Mouse (Mus musculus): ENCODE measurements at regions not wholly inside any gene's neighbourhood (a gene's known extent, or its start where the extent isn't known, plus 50 kb on each side); places are given as distances from the start of the nearest gene placed in this dataset.

DNA sequence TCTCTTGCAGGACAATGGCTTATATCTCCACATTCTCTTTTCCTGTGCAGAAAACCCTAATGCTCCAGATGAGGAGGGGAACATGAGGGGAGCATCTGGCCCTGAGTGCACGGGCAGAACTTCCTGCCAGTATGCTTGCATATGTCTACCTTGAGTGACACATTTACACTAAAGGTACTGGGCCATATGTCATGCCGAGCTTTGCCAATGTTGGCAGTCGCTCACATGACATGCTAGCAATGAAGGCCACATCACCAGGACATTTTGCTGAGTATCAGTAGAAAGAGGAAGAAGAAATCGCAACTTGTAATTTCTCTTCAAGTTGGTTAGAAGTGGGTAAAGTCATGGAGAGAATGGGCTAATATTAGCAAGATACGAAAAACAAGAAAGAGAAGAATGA lies 91.2 kb upstream of the Tbx18 start:
- Histone ChIP-seq H3K9me3 (replicated peaks; ENCODE audit: insufficient read depth, low read length) (no peaks in the 10 kb centered on the region), H3K36me3 (ENCODE audit: control insufficient read depth in 1 of 2, insufficient read depth in 2 of 2, low read length in 2 of 2) (no peaks in the 10 kb centered on the region), H3K27ac (ENCODE audit: control insufficient read depth, low read depth, low read length) (no peak overlapping the region), H3K79me2 (ENCODE audit: control insufficient read depth, insufficient read depth, low read length, poor library complexity) (no peaks in the 10 kb centered on the region), H3K4me1 (ENCODE audit: control insufficient read depth in 1 of 2, insufficient read depth in 2 of 2, low read length in 2 of 2) (no peaks in the 10 kb centered on the region), H3K27me3 (ENCODE audit: control insufficient read depth in 1 of 2, insufficient read depth in 2 of 2, low read length in 2 of 2) (no peaks in the 10 kb centered on the region), H3K9ac (ENCODE audit: control insufficient read depth, low read depth, low read length, poor library complexity, severe bottlenecking) (no peak overlapping the region), H3K4me3 (ENCODE audit: control insufficient read depth in 1 of 2, insufficient read depth in 1 of 2, low read depth in 2 of 2, low read length in 2 of 2) (no peak overlapping the region)
- DNase-seq (ENCODE audit: low read depth, low spot score): no peak
- TF ChIP-seq TCF12 (IDR thresholded peaks at IDR 0.05; ENCODE audit: low read depth, low read length) (no peak), MEF2A (IDR thresholded peaks at IDR 0.05; ENCODE audit: extremely low read depth, insufficient replicate concordance, low read depth, low read length, poor library complexity, severe bottlenecking) (no peak), UBTF (IDR thresholded peaks at IDR 0.05; ENCODE audit: borderline replicate concordance, insufficient read depth, low read depth, low read length) (no peak), EP300 (IDR thresholded peaks at IDR 0.05; ENCODE audit: low read depth in 1 of 2, low read length in 2 of 2) (no peak), CTCF (IDR thresholded peaks at IDR 0.05 in 2 of 3, conservative IDR thresholded peaks at IDR 0.05 in 1 of 3; ENCODE audit: control insufficient read depth in 1 of 3, insufficient read depth in 1 of 3, low read depth in 2 of 3, low read length in 3 of 3, poor library complexity in 1 of 3, severe bottlenecking in 1 of 3) (no peak), MXI1 (IDR thresholded peaks at IDR 0.05; ENCODE audit: low read depth, low read length) (no peak), SIN3A (IDR thresholded peaks at IDR 0.05; ENCODE audit: low read length) (no peak), ELF1 (IDR thresholded peaks at IDR 0.05; ENCODE audit: low read depth, low read length) (no peak), POLR2AphosphoS2 (IDR thresholded peaks at IDR 0.05; ENCODE audit: low read length) (no peak), MAX (IDR thresholded peaks at IDR 0.05; ENCODE audit: low read length) (no peak), USF2 (IDR thresholded peaks at IDR 0.05; ENCODE audit: borderline replicate concordance in 1 of 2, insufficient read depth in 1 of 2, low read depth in 1 of 2, low read length in 2 of 2) (no peak), RAD21 (IDR thresholded peaks at IDR 0.05; ENCODE audit: low read depth, low read length) (no peak), ETS1 (IDR thresholded peaks at IDR 0.05; ENCODE audit: low read depth, low read length) (no peak), POLR2AphosphoS5 (IDR thresholded peaks at IDR 0.05; ENCODE audit: borderline replicate concordance, low read depth, low read length) (no peak)

DNA sequence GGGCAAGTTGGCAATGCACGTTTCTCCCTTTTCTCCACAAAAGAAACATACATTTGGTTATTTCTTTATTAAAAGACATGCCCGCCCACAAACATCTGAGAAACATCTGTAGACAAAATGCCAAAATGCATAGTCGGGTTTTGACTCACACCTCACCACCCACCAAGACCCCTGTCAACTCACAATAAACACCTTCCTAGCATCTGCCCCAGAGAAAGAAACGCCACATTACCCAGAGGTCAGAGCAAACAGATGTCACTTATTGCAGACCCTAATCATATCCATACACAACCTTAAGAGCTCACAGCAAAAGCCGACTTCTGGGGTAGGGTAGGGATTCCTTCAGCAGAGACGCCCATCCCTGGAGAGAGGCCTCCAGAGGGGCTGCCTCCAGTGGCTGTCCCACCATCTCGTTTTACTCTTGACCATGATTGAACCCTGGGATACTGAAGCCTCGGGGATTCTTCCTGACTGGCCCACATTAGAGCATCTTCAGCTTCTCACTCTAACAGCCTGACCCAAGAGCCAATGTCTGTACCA lies 93.7 kb upstream of the Tbx18 start:
- Histone ChIP-seq H3K4me1 (ENCODE audit: control insufficient read depth in 1 of 2, insufficient read depth in 2 of 2, low read length in 2 of 2) (no peaks in the 10 kb centered on the region), H3K27ac (ENCODE audit: control insufficient read depth, low read depth, low read length) (no peak overlapping the region), H3K9ac (ENCODE audit: control insufficient read depth, low read depth, low read length, poor library complexity, severe bottlenecking) (no peak overlapping the region), H3K4me3 (ENCODE audit: control insufficient read depth in 1 of 2, insufficient read depth in 1 of 2, low read depth in 2 of 2, low read length in 2 of 2) (no peak overlapping the region), H3K36me3 (ENCODE audit: control insufficient read depth in 1 of 2, insufficient read depth in 2 of 2, low read length in 2 of 2) (no peaks in the 10 kb centered on the region), H3K9me3 (replicated peaks; ENCODE audit: insufficient read depth, low read length) (no peaks in the 10 kb centered on the region), H3K27me3 (ENCODE audit: control insufficient read depth in 1 of 2, insufficient read depth in 2 of 2, low read length in 2 of 2) (no peaks in the 10 kb centered on the region), H3K79me2 (ENCODE audit: control insufficient read depth, insufficient read depth, low read length, poor library complexity) (no peaks in the 10 kb centered on the region)
- TF ChIP-seq NELFE (IDR thresholded peaks at IDR 0.05; ENCODE audit: low read depth, low read length) (no peak), MEF2A (IDR thresholded peaks at IDR 0.05; ENCODE audit: extremely low read depth, insufficient replicate concordance, low read depth, low read length, poor library complexity, severe bottlenecking) (no peak), POLR2AphosphoS5 (IDR thresholded peaks at IDR 0.05; ENCODE audit: borderline replicate concordance, low read depth, low read length) (no peak), ZKSCAN1 (IDR thresholded peaks at IDR 0.05; ENCODE audit: low read depth, low read length) (no peak), NRF1 (IDR thresholded peaks at IDR 0.05; ENCODE audit: insufficient read depth, low read depth, low read length, poor library complexity, severe bottlenecking) (no peak)
- no peak for DNase-seq (ENCODE audit: low read depth, low spot score)
